Mouse (Mus musculus): Measurements from ENCODE around the gene Fam83f.

GRCm38 (mm10) chr15:80732266-80733030 is 60.8 kb downstream of the Fam83f start:
- no peak for TF ChIP-seq CTCF (IDR thresholded peaks at IDR 0.05; ENCODE audit: borderline replicate concordance, insufficient read depth, low read depth, low read length)
- TF ChIP-seq POLR2A (IDR thresholded peaks at IDR 0.05; ENCODE audit: borderline replicate concordance, insufficient read depth, low read length) = no peak
